Mouse (Mus musculus): ENCODE measurements around the gene Jade1. TPM values are rescaled to one million over a fixed set of nuclear protein-coding genes. Genes with fewer than 3 reads are reported as not detected.

Gene Jade1
- polyA plus RNA-seq, 1 experiment from 2014 or later, result 13.5 TPM

DNA sequence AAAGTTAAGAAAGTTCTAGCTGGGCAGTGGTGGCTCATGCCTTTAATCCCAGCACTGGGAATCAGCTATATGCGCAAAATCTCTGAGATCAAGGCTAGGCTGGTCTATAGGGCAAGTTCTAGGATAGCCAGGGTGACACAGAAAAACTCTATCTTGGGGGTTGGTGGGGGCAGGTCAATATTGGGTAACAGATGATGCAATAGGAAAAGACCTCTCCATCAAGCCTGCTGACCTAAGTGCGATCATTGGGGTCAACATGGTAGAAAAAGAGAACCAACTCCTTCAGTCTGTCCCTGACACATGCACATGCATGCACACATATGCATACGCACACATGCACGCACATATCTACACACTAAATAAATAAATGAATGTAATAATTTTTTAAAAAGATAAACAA is 32.1 kb upstream of the Jade1 start:
- ATAC-seq (ENCODE audit: insufficient number of reproducible peaks, low FRiP score, low TSS enrichment, low read depth), result no peak
- H3K4me2 ChIP-seq (replicated peaks), result no peak overlapping the region
- 93% methylated on average over 4 of the region's 4 CpGs for WGBS

GRCm38 (mm10) chr3:41528291-41528969 is 27.1 kb upstream of the Jade1 start:
- Histone ChIP-seq H3K4me1 (0 out of 2 replicates have a peak, but pooled peaks cover 3% of the 10 kb centered on the region), H3K27ac (replicated peaks) (no peak overlapping the region), H3K4me3 (replicated peaks) (no peak overlapping the region), H3K36me3 (no peaks in the 10 kb centered on the region), H3K4me2 (replicated peaks) (no peak overlapping the region), H3K27me3 (no peaks in the 10 kb centered on the region), H3K9me3 (replicated peaks) (no peaks in the 10 kb centered on the region), H3K9ac (no peak overlapping the region)
- 93% methylated on average over 2 of the region's 2 CpGs for WGBS
- ATAC-seq (ENCODE audit: insufficient number of reproducible peaks, low FRiP score, low TSS enrichment, low read depth), result no peak

More for the DNA sequence above, 32.1 kb upstream of the Jade1 start:
- H3K27me3 ChIP-seq, result no peaks in the 10 kb centered on the region
- H3K4me1 ChIP-seq, result no peaks in the 10 kb centered on the region
- no peak overlapping the region for H3K27ac ChIP-seq (replicated peaks)
- H3K9ac ChIP-seq, result no peak overlapping the region
- no peak overlapping the region for H3K4me3 ChIP-seq (replicated peaks)
- H3K9me3 ChIP-seq (replicated peaks), result no peaks in the 10 kb centered on the region
- H3K36me3 ChIP-seq, result no peaks in the 10 kb centered on the region

DNA sequence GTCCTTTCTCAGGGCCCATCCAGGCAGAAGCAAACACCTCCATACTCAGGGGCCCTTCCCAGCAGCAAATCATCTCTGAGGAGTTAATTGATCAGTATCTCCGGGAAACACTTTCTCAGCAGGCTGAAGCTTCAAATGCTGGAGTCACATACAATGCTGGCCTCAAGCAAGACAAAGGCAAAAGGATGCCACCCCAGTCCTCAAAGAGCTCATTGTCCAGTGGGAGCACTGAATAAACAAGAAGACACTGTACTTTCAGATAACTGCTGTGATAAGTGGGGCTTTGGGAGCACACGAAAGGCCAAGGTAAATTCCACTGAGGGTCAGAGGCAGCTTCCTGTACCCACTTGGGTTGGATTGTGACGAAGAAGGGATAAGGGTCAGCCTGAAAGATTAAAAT is 25.4 kb upstream of the Jade1 start:
- Histone ChIP-seq H3K4me2 (replicated peaks) (no peak overlapping the region), H3K9me3 (replicated peaks) (no peaks in the 10 kb centered on the region), H3K36me3 (no peaks in the 10 kb centered on the region), H3K4me3 (replicated peaks) (no peak overlapping the region), H3K9ac (no peak overlapping the region), H3K27me3 (no peaks in the 10 kb centered on the region), H3K4me1 (0 out of 2 replicates have a peak, but pooled peaks cover 3% of the 10 kb centered on the region), H3K27ac (replicated peaks) (no peak overlapping the region)
- WGBS, result 46% methylated on average over 3 of the region's 3 CpGs
- ATAC-seq (ENCODE audit: insufficient number of reproducible peaks, low FRiP score, low TSS enrichment, low read depth), result no peak

DNA sequence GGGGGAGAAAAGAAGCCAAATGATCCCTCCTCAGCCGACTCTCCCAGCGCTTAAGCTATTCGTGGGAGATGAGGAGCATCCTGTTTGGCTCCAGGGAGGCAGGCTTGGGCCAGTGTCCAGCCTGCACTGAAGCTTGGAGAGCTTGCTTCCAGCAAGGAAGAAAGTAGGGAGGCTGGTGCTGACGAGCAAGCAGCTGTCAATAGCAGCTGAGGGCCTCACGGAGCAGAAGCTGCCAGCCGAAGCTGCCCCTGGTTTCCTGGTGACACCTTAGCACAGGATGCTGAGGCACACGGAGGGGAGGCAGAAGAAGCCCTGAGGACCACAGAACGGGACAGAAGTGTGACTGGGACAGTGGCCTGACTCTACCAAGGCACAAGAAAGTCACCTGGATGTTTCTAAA is 24.0 kb upstream of the Jade1 start:
- no peak for ATAC-seq (ENCODE audit: insufficient number of reproducible peaks, low FRiP score, low TSS enrichment, low read depth)
- no peak overlapping the region for H3K9ac ChIP-seq
- H3K36me3 ChIP-seq, result no peaks in the 10 kb centered on the region
- 0 out of 2 replicates have a peak, but pooled peaks cover 3% of the 10 kb centered on the region for H3K4me1 ChIP-seq
- H3K4me2 ChIP-seq (replicated peaks), result no peak overlapping the region
- WGBS, result 26% methylated on average over 8 of the region's 8 CpGs
- no peak overlapping the region for H3K4me3 ChIP-seq (replicated peaks)
- H3K9me3 ChIP-seq (replicated peaks), result no peaks in the 10 kb centered on the region
- H3K27me3 ChIP-seq, result no peaks in the 10 kb centered on the region
- no peak overlapping the region for H3K27ac ChIP-seq (replicated peaks)

DNA sequence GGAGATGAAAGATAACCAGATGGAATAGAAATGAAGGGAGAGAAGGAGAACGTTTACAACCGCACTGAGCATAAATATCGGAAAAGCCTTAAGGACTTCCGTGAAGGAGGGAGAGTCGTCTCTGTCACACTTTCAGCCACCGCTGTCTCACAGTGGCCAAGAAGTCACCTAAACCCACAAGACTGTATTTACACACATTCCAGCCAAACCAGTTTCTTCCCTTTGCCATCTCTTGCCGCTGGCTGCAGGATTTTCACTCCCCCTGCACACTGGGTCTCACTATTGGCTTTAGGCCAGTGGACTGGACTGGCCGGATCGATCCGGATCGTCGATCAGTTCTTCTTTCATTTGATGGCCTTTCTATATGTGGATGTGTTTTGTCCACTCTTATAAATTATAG is 23.4 kb upstream of the Jade1 start:
- Histone ChIP-seq H3K9me3 (replicated peaks) (no peaks in the 10 kb centered on the region), H3K4me3 (replicated peaks) (no peak overlapping the region), H3K36me3 (no peaks in the 10 kb centered on the region), H3K27ac (replicated peaks) (no peak overlapping the region), H3K27me3 (no peaks in the 10 kb centered on the region), H3K9ac (no peak overlapping the region), H3K4me1 (0 out of 2 replicates have a peak, but pooled peaks cover 3% of the 10 kb centered on the region), H3K4me2 (replicated peaks) (no peak overlapping the region)
- whole genome bisulfite sequencing, result 70% methylated on average over 12 of the region's 12 CpGs
- no peak for ATAC-seq (ENCODE audit: insufficient number of reproducible peaks, low FRiP score, low TSS enrichment, low read depth)

GRCm38 (mm10) chr3:41533660-41534059 is 21.9 kb upstream of the Jade1 start:
- Histone ChIP-seq H3K4me3 (replicated peaks) (no peak overlapping the region), H3K36me3 (no peaks in the 10 kb centered on the region), H3K4me2 (replicated peaks) (no peak overlapping the region), H3K9me3 (replicated peaks) (no peaks in the 10 kb centered on the region), H3K4me1 (0 out of 2 replicates have a peak, but pooled peaks cover 3% of the 10 kb centered on the region), H3K27me3 (no peaks in the 10 kb centered on the region), H3K9ac (no peak overlapping the region), H3K27ac (replicated peaks) (no peak overlapping the region)
- ATAC-seq (ENCODE audit: insufficient number of reproducible peaks, low FRiP score, low TSS enrichment, low read depth), result no peak
- 63% methylated on average over 7 of the region's 7 CpGs for WGBS

- Histone ChIP-seq H3K9me3 (replicated peaks) (no peaks in the 10 kb centered on the region), H3K4me1 (no peaks in the 10 kb centered on the region), H3K27ac (replicated peaks) (no peak overlapping the region), H3K36me3 (no peaks in the 10 kb centered on the region), H3K9ac (no peak overlapping the region), H3K27me3 (no peaks in the 10 kb centered on the region), H3K4me2 (replicated peaks) (no peak overlapping the region), H3K4me3 (replicated peaks) (no peak overlapping the region)
- no peak for ATAC-seq (ENCODE audit: insufficient number of reproducible peaks, low FRiP score, low TSS enrichment, low read depth)
- 80% methylated on average over 2 of the region's 2 CpGs for WGBS
Measured at GRCm38 (mm10) chr3:41537957-41538356, 17.6 kb upstream of the Jade1 start.

DNA sequence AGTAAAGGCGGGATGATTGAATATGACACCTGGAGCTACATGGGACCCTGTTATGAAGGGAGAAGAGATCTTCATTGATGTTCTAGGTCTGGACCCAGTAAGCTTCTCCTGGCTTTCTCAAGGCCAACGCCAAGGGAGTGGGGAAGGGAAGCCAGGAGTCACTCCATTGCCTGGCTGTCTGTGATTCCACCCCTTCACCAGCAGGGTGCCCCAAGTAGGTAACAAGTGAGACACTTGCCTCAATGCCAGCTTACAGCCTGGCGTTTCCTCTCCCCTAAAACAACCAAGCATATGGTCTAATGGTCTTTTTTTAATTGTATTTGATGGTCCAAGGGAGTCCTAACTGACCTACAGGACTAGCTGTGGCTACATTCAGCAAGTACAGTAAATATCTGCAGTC is 14.2 kb upstream of the Jade1 start:
- Histone ChIP-seq H3K27me3 (no peaks in the 10 kb centered on the region), H3K4me1 (peaks cover 11% of the 10 kb centered on the region; the same call in 1 of the 2 replicates), H3K4me3 (replicated peaks) (no peak overlapping the region), H3K27ac (replicated peaks) (no peak overlapping the region), H3K9ac (no peak overlapping the region), H3K9me3 (replicated peaks) (no peaks in the 10 kb centered on the region), H3K4me2 (replicated peaks) (no peak overlapping the region), H3K36me3 (no peaks in the 10 kb centered on the region)
- ATAC-seq (ENCODE audit: insufficient number of reproducible peaks, low FRiP score, low TSS enrichment, low read depth), result no peak
- 83% methylated on average over 3 of the region's 3 CpGs for WGBS

GRCm38 (mm10) chr3:41544451-41544850 is 11.1 kb upstream of the Jade1 start:
- H3K27me3 ChIP-seq, result no peaks in the 10 kb centered on the region
- H3K4me3 ChIP-seq (replicated peaks), result no peak overlapping the region
- no peak for ATAC-seq (ENCODE audit: insufficient number of reproducible peaks, low FRiP score, low TSS enrichment, low read depth)
- H3K4me2 ChIP-seq (replicated peaks), result no peak overlapping the region
- peaks cover 11% of the 10 kb centered on the region; the same call in 1 of the 2 replicates for H3K4me1 ChIP-seq
- H3K9ac ChIP-seq, result no peak overlapping the region
- H3K27ac ChIP-seq (replicated peaks), result no peak overlapping the region
- 29% methylated on average over 7 of the region's 7 CpGs for WGBS
- H3K9me3 ChIP-seq (replicated peaks), result no peaks in the 10 kb centered on the region
- H3K36me3 ChIP-seq, result no peaks in the 10 kb centered on the region

GRCm38 (mm10) chr3:41547289-41547688 is 8.2 kb upstream of the Jade1 start:
- no peak for ATAC-seq (ENCODE audit: insufficient number of reproducible peaks, low FRiP score, low TSS enrichment, low read depth)
- Histone ChIP-seq H3K27ac (replicated peaks) (no peak overlapping the region), H3K4me1 (peaks cover 11% of the 10 kb centered on the region; the same call in 1 of the 2 replicates), H3K36me3 (no peaks in the 10 kb centered on the region), H3K4me3 (replicated peaks) (no peak overlapping the region), H3K9me3 (replicated peaks) (no peaks in the 10 kb centered on the region), H3K27me3 (no peaks in the 10 kb centered on the region), H3K9ac (no peak overlapping the region), H3K4me2 (replicated peaks) (no peak overlapping the region)
- WGBS, result 93% methylated on average over 5 of the region's 5 CpGs

DNA sequence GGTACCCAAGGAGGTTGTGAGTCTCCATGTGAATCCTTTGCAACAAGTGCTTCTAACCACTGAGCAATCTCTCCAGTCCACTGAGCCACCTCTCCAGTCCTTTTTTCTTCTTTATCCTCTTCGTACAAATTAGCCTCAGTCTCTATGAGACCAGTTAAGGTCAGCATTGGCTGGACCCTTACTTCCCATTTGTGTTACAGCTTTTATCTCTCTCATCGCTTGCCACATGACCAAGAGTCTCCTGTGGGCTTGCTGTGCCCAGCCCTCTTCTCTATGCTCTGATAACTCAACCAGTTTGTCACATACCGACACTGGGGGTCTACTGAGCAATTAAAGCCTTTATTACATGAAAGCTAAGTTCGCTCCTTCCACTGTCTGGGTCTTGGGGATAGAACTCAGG is 7.3 kb upstream of the Jade1 start:
- Histone ChIP-seq H3K4me1 (peaks cover 11% of the 10 kb centered on the region; the same call in 1 of the 2 replicates), H3K27ac (replicated peaks) (no peak overlapping the region), H3K4me3 (replicated peaks) (no peak overlapping the region), H3K36me3 (no peaks in the 10 kb centered on the region), H3K9me3 (replicated peaks) (no peaks in the 10 kb centered on the region), H3K27me3 (no peaks in the 10 kb centered on the region), H3K4me2 (replicated peaks) (no peak overlapping the region), H3K9ac (no peak overlapping the region)
- WGBS, result 81% methylated on average over 4 of the region's 4 CpGs
- ATAC-seq (ENCODE audit: insufficient number of reproducible peaks, low FRiP score, low TSS enrichment, low read depth), result no peak

DNA sequence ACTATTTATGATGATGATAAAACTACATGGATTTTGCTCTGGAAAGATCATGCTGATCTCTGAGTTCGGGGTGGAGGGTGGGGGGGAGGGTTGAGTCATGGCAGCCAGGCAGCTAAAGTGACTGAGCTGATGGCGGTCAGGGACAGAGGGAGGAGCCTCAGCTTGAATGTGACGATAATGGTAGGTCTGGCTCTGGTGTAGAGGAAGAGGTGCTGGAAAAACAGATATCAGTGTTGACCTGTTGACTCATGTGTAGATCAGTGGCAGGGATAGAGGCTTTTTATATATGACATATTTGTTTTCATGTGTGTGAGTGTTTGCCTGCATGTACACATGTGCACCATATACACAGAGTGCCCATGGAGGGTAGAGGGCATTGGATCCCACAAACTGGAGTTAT is 3.9 kb upstream of the Jade1 start:
- Histone ChIP-seq H3K36me3 (no peaks in the 10 kb centered on the region), H3K27ac (replicated peaks) (no peak overlapping the region), H3K4me2 (replicated peaks) (no peak overlapping the region), H3K27me3 (no peaks in the 10 kb centered on the region), H3K4me3 (replicated peaks) (no peak overlapping the region), H3K9me3 (replicated peaks) (no peaks in the 10 kb centered on the region), H3K9ac (no peak overlapping the region), H3K4me1 (no peaks in the 10 kb centered on the region)
- ATAC-seq (ENCODE audit: insufficient number of reproducible peaks, low FRiP score, low TSS enrichment, low read depth), result no peak
- WGBS, result 63% methylated on average over 3 of the region's 3 CpGs

Data from embryonic facial prominence, embryonic 15.5 days (tissue).